8 mouse cellular contexts compared by ENCODE assay signal in genomic region chr6:38551062-38551988, GRCm38 (mm10). TPM values are rescaled to one million over a fixed set of nuclear protein-coding genes. Genes with fewer than 3 reads are reported as not detected.
A peak's percentile ranks its signal among the peaks of the same experiment; 100 is the strongest.
DNase-seq lines count a peak whose midpoint lies in the region; ATAC-seq lines count a peak whose summit lies in the region.

Gene Luc7l2 (plus strand): TSS chr6:38551334.

- H3K27ac ChIP-seq in heart, embryonic 14.5 days (replicated peaks in 1 of 2; ENCODE audit: control insufficient read depth in 1 of 2, insufficient read depth in 1 of 2, low read depth in 2 of 2, low read length in 2 of 2), result peak within 1 kb of the TSS; percentile 100
- peak within 1 kb of the TSS; percentile 100 for H3K27ac ChIP-seq in liver, embryonic 13.5 days
- H3K27ac ChIP-seq in stomach, embryonic 16.5 days (ENCODE audit: low read length), result peak within 1 kb of the TSS; percentile 100

- H3K27me3 ChIP-seq in heart, embryonic 14.5 days (ENCODE audit: control insufficient read depth, insufficient read depth, low read length), result no peaks in the 10 kb centered on the region
- H3K27me3 ChIP-seq in liver, embryonic 13.5 days, result no peaks in the 10 kb centered on the region
- H3K27me3 ChIP-seq in stomach, embryonic 16.5 days (ENCODE audit: control insufficient read depth, insufficient read depth, low read length), result no peaks in the 10 kb centered on the region

- H3K4me2 ChIP-seq in heart, embryonic 14.5 days (ENCODE audit: low read length), result peak within 1 kb of the TSS; percentile 78
- peak within 1 kb of the TSS; percentile 74 for H3K4me2 ChIP-seq in liver, embryonic 13.5 days
- peak within 1 kb of the TSS; percentile 65 for H3K4me2 ChIP-seq in stomach, embryonic 16.5 days (ENCODE audit: low read depth, low read length)

- H3K4me1 ChIP-seq in heart, embryonic 14.5 days (ENCODE audit: control insufficient read depth in 2 of 2, insufficient read depth in 2 of 2, low read length in 2 of 2), result peaks cover 7 to 29% of the 10 kb centered on the region in 2 experiments; a peak in 3 of 4 replicates
- H3K4me1 ChIP-seq in liver, embryonic 13.5 days (replicated peaks), result peaks cover 43% of the 10 kb centered on the region
- H3K4me1 ChIP-seq in stomach, embryonic 16.5 days (ENCODE audit: control insufficient read depth, insufficient read depth, low read length), result peaks cover 10% of the 10 kb centered on the region

- WGBS in heart, embryonic 14.5 days, result under 1% methylated on average over 80 of the region's 98 CpGs
- under 1% methylated on average over 91 of the region's 98 CpGs for WGBS in liver, embryonic 13.5 days (ENCODE audit: insufficient replicate concordance)
- under 1% methylated on average over 90 of the region's 98 CpGs for WGBS in stomach, embryonic 16.5 days

- H3K4me3 ChIP-seq in heart, embryonic 14.5 days (ENCODE audit: control insufficient read depth in 1 of 2, insufficient read depth in 1 of 2, low read depth in 1 of 2, low read length in 2 of 2), result peak within 1 kb of the TSS; percentile 81 to 99
- peak within 1 kb of the TSS; percentile 83 for H3K4me3 ChIP-seq in liver, embryonic 13.5 days (replicated peaks)
- peak within 1 kb of the TSS; percentile 82 for H3K4me3 ChIP-seq in stomach, embryonic 16.5 days (replicated peaks; ENCODE audit: low read length)

- ATAC-seq in CD4-positive, CD25-positive, alpha-beta regulatory T cell, adult 4 months, result peak; percentile 79
- ATAC-seq in heart, embryonic 14.5 days (ENCODE audit: insufficient number of reproducible peaks, insufficient read depth, low FRiP score, low read depth), result peak; percentile 94
- peak; percentile 77 for ATAC-seq in liver, embryonic 13.5 days (ENCODE audit: low read depth)
- peak; percentile 94 for ATAC-seq in stomach, embryonic 16.5 days (ENCODE audit: insufficient read depth, low FRiP score)

- peaks cover 10% of the 10 kb centered on the region; the same call in 1 of the 2 replicates for H3K36me3 ChIP-seq in heart, embryonic 14.5 days (ENCODE audit: control insufficient read depth, insufficient read depth, low read length)
- peaks cover 19% of the 10 kb centered on the region for H3K36me3 ChIP-seq in liver, embryonic 13.5 days
- no peaks in the 10 kb centered on the region for H3K36me3 ChIP-seq in stomach, embryonic 16.5 days (ENCODE audit: control insufficient read depth, insufficient read depth, low read length)

- H3K9me3 ChIP-seq in heart, embryonic 14.5 days (ENCODE audit: control insufficient read depth, low read length), result no peaks in the 10 kb centered on the region
- no peaks in the 10 kb centered on the region for H3K9me3 ChIP-seq in liver, embryonic 13.5 days (replicated peaks)
- H3K9me3 ChIP-seq in stomach, embryonic 16.5 days (replicated peaks; ENCODE audit: control insufficient read depth, low read length), result no peaks in the 10 kb centered on the region

- peak within 1 kb of the TSS; percentile 97 for H3K9ac ChIP-seq in heart, embryonic 14.5 days (ENCODE audit: low read length)
- H3K9ac ChIP-seq in liver, embryonic 13.5 days, result peak within 1 kb of the TSS; percentile 96
- H3K9ac ChIP-seq in stomach, embryonic 16.5 days (ENCODE audit: low read length), result peak within 1 kb of the TSS; percentile 92

- peak; percentile 94 for DNase-seq in c-Kit-negative CD71-positive TER-119-positive erythroid progenitor cells, embryonic 14.5 days (ENCODE audit: low read depth, low spot score)
- DNase-seq in fibroblast of lung, adult 2 months (ENCODE audit: low read depth), result peak; percentile 93
- peak; percentile 98 for DNase-seq in kidney, postnatal 14 days
- peak; percentile 96 for DNase-seq in liver, embryonic 13.5 days
- peak; percentile 95 for DNase-seq in neural tube, embryonic 10.5 days (ENCODE audit: extremely low spot score, low spot score)

RNA-seq across cellular contexts. Expression of gene Luc7l2, which starts in this region (rescaled TPM):
- 100 to 1,000 TPM; 124 to 191 TPM for polyA plus RNA-seq in CD4-positive, CD25-positive, alpha-beta regulatory T cell, adult 4 months (2017; shearing (Covaris generic))
- polyA plus RNA-seq in heart, embryonic 14.5 days (2014; fragmentation: Nextera tagmentation; extraction: Ambion mirVana), result 47.2 and 48.0 TPM in 2 replicates
- 17.8 and 18.5 TPM in 2 replicates for polyA plus RNA-seq in liver, embryonic 13.5 days (2015; fragmentation: Nextera tagmentation; extraction: Ambion mirVana)
- 32.9 and 37.7 TPM in 2 replicates for polyA plus RNA-seq in stomach, embryonic 16.5 days (2015; fragmentation: Nextera tagmentation; extraction: Ambion mirVana)

Comparison
In these comparisons a context has a peak if more than half of its experiments do, and no peak if none do; other contexts are left out.
1. Peak in every context shown above with its lines: DNase-seq, ATAC-seq, H3K4me3 ChIP-seq and H3K27ac ChIP-seq.